Mouse (Mus musculus) stomach, embryonic 14.5 days (tissue): ENCODE measurements around the gene Slc26a1. TPM values are rescaled to one million over a fixed set of nuclear protein-coding genes. Genes with fewer than 3 reads are reported as not detected.
A peak's percentile ranks its signal among the peaks of the same experiment; 100 is the strongest.

Source experiments
- ATAC-seq: fragments of 200-750 bp; cut with Nextera tagmentation; 2 replicates; pipeline ENCODE4 v1.8.0; 2017; ENCODE audit warnings: low read depth, moderate TSS enrichment; ENCODE audit not compliant: insufficient number of reproducible peaks, insufficient read depth, low FRiP score
- H3K27ac ChIP-seq: fragments of 300-500 bp; sonication (generic); 2 replicates; pipeline ENCODE4 v1.5.1; 2014; ENCODE audit warnings: mild to moderate bottlenecking, low read length, moderate library complexity, mixed read lengths
- H3K27me3 ChIP-seq: fragments of 300-500 bp; sonication (generic); 2 replicates; pipeline ENCODE4 v1.6.1; 2014; ENCODE audit warnings: low read length, control low read depth, mixed read lengths; ENCODE audit not compliant: control insufficient read depth, insufficient read depth
- H3K36me3 ChIP-seq: fragments of 300-500 bp; sonication (generic); 2 replicates; pipeline ENCODE4 v1.6.1; 2014; ENCODE audit warnings: mild to moderate bottlenecking, control low read depth, low read length, moderate library complexity, mixed read lengths; ENCODE audit not compliant: control insufficient read depth, insufficient read depth
- H3K4me1 ChIP-seq: fragments of 300-500 bp; sonication (generic); 2 replicates; pipeline ENCODE4 v1.6.1; 2014; ENCODE audit warnings: low read length, control low read depth, mixed read lengths; ENCODE audit not compliant: control insufficient read depth, insufficient read depth
- H3K4me2 ChIP-seq: fragments of 300-500 bp; sonication (generic); replicated peaks from 2 replicates; pipeline ENCODE4 v1.6.1; 2014; ENCODE audit warnings: low read depth, low read length, control low read depth
- H3K4me3 ChIP-seq: fragments of 300-500 bp; sonication (generic); 2 replicates; pipeline ENCODE4 v1.5.1; 2014; ENCODE audit warnings: low read depth, low read length, control low read depth
- H3K9ac ChIP-seq: fragments of 300-500 bp; sonication (generic); replicated peaks from 2 replicates; pipeline ENCODE4 v1.6.1; 2014; ENCODE audit warnings: low read depth, mild to moderate bottlenecking, control low read depth, low read length, moderate library complexity, mixed read lengths
- H3K9me3 ChIP-seq: fragments of 300-500 bp; sonication (generic); 2 replicates; pipeline ENCODE4 v1.6.1; 2016; ENCODE audit warnings: low read depth, low read length, control low read depth; ENCODE audit not compliant: control insufficient read depth
- WGBS: fragments of 180-500 bp; shearing (Covaris S2); extraction: QIAGEN DNeasy Blood & Tissue Kit; methylation state at CpG from one replicate; pipeline ENCODE4 v1.1.7; 2014; 5-methylcytosine and 5-hydroxymethylcytosine counted together
- polyA plus RNA-seq: library from polyadenylated mRNA; unstranded; fragments of >200 nt; fragmentation: Nextera tagmentation; extraction: Ambion mirVana; gene quantifications from 2 replicates; pipeline ENCODE4 v1.2.1, GENCODE M21; 2014

Gene Slc26a1
- polyA plus RNA-seq, 1 experiment from 2014 or later, result 1.1 TPM

- H3K27me3 ChIP-seq, result no peaks in the 10 kb centered on the region
- no peak for ATAC-seq
- no peak overlapping the region for H3K4me3 ChIP-seq
- no peak overlapping the region for H3K4me2 ChIP-seq
- no peaks in the 10 kb centered on the region for H3K9me3 ChIP-seq
- peaks cover 23% of the 10 kb centered on the region for H3K36me3 ChIP-seq
- H3K9ac ChIP-seq, result no peak overlapping the region
- WGBS, result 88% methylated on average over 1 of the region's 1 CpGs
- H3K4me1 ChIP-seq, result peaks cover 5% of the 10 kb centered on the region; the same call in 1 of the 2 replicates
- no peak overlapping the region for H3K27ac ChIP-seq
These were observed 16.8 kb downstream of the Slc26a1 start for GRCm38 (mm10) chr5:108658611-108659010.

- Histone ChIP-seq H3K4me2 (no peak overlapping the region), H3K27me3 (no peaks in the 10 kb centered on the region)
- WGBS, result 74% methylated on average over 5 of the region's 5 CpGs
These were observed 18.0 kb downstream of the Slc26a1 start for GRCm38 (mm10) chr5:108657406-108657805.

GRCm38 (mm10) chr5:108655891-108656650, 19.3 kb downstream of the Slc26a1 start:
- H3K4me3 ChIP-seq, result no peak overlapping the region
- peaks cover 29% of the 10 kb centered on the region for H3K36me3 ChIP-seq
- H3K4me1 ChIP-seq, result peaks cover 5% of the 10 kb centered on the region; the same call in 1 of the 2 replicates
- no peaks in the 10 kb centered on the region for H3K27me3 ChIP-seq
- H3K27ac ChIP-seq, result no peak overlapping the region
- no peaks in the 10 kb centered on the region for H3K9me3 ChIP-seq
- 89% methylated on average over 15 of the region's 15 CpGs for WGBS
- H3K4me2 ChIP-seq, result no peak overlapping the region
- H3K9ac ChIP-seq, result no peak overlapping the region
- ATAC-seq, result no peak

More at GRCm38 (mm10) chr5:108657406-108657805, 18.0 kb downstream of the Slc26a1 start:
- Histone ChIP-seq H3K4me3 (no peak overlapping the region), H3K27ac (no peak overlapping the region), H3K36me3 (peaks cover 29% of the 10 kb centered on the region), H3K4me1 (peaks cover 5% of the 10 kb centered on the region; the same call in 1 of the 2 replicates), H3K9me3 (no peaks in the 10 kb centered on the region), H3K9ac (no peak overlapping the region)
- no peak for ATAC-seq

GRCm38 (mm10) chr5:108655381-108655780, 20.0 kb downstream of the Slc26a1 start:
- Histone ChIP-seq H3K27ac (no peak overlapping the region), H3K27me3 (no peaks in the 10 kb centered on the region), H3K36me3 (peaks cover 29% of the 10 kb centered on the region), H3K4me3 (no peak overlapping the region), H3K9me3 (no peaks in the 10 kb centered on the region), H3K4me1 (peaks cover 5% of the 10 kb centered on the region; the same call in 1 of the 2 replicates), H3K4me2 (no peak overlapping the region), H3K9ac (no peak overlapping the region)
- no peak for ATAC-seq
- WGBS, result 95% methylated on average over 9 of the region's 9 CpGs

- Histone ChIP-seq H3K27me3 (no peaks in the 10 kb centered on the region), H3K9ac (no peak overlapping the region), H3K36me3 (peaks cover 37% of the 10 kb centered on the region), H3K9me3 (no peaks in the 10 kb centered on the region), H3K4me3 (no peak overlapping the region), H3K4me2 (no peak overlapping the region), H3K27ac (no peak overlapping the region), H3K4me1 (peaks cover 1% of the 10 kb centered on the region; the same call in 1 of the 2 replicates)
- WGBS, result 95% methylated on average over 10 of the region's 10 CpGs
- ATAC-seq, result no peak
These were observed 20.9 kb downstream of the Slc26a1 start for GRCm38 (mm10) chr5:108654444-108654990.

DNA sequence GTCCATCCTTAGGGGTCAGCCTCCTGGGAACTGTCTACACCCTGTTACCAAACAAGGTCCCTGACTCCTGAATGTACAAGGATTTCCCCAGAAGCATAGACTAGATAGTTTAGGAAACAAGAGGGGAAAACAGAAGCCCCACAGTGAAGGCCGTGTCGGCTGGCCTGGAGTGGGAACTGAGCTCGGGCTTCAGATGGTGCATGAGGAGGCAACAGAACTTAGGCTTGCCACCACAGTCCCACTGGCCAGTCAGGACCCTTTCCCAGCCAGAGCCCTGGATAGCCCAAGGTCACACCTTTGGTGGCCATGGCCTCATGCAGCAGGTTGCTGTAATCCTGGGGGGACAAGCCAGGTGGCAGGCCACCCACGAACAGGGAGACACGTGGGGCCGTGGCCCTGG, 22.0 kb downstream of the Slc26a1 start:
- Histone ChIP-seq H3K4me2 (no peak overlapping the region), H3K9ac (no peak overlapping the region), H3K27me3 (no peaks in the 10 kb centered on the region), H3K4me3 (no peak overlapping the region), H3K36me3 (peaks cover 43% of the 10 kb centered on the region), H3K4me1 (no peaks in the 10 kb centered on the region), H3K9me3 (no peaks in the 10 kb centered on the region), H3K27ac (no peak overlapping the region)
- ATAC-seq, result no peak
- WGBS, result 91% methylated on average over 6 of the region's 6 CpGs

- WGBS, result 59% methylated on average over 1 of the region's 1 CpGs
- Histone ChIP-seq H3K9ac (no peak overlapping the region), H3K4me3 (no peak overlapping the region), H3K4me1 (no peaks in the 10 kb centered on the region), H3K9me3 (no peaks in the 10 kb centered on the region), H3K4me2 (no peak overlapping the region), H3K36me3 (peaks cover 41% of the 10 kb centered on the region), H3K27me3 (no peaks in the 10 kb centered on the region), H3K27ac (no peak overlapping the region)
- peak; percentile 51; the same call in 1 of the 2 replicates for ATAC-seq
These were observed 23.5 kb downstream of the Slc26a1 start for GRCm38 (mm10) chr5:108651823-108652222.

DNA sequence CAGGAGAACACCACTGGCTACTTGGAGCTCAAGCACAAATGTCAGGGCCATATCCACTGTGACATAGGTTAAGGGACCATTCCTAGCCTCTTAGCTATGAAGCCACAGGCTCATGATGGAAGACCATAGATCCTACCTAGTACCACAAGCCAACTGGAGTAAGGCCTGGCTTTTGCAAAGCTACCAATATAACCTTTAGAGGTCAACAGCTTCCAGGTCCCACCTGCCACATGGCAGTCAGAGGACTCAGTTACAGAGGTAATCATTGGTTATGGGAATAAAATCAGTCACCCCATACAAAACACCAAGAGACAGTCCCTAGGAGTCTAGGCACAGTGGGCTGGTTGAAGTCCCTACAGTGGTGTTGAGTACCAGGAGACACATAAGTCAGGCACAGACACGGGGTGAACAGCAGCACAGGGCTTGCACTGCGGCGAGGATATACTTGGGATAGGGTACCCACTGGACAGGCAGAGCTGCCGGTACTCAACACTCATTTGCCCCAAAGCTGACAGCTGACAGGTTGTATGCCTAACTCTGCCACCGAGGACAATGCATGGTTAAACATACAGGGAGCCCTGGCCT, 24.1 kb downstream of the Slc26a1 start:
- Histone ChIP-seq H3K27me3 (no peaks in the 10 kb centered on the region), H3K9me3 (no peaks in the 10 kb centered on the region), H3K4me1 (no peaks in the 10 kb centered on the region), H3K27ac (no peak overlapping the region), H3K4me3 (no peak overlapping the region), H3K36me3 (peaks cover 39% of the 10 kb centered on the region), H3K4me2 (no peak overlapping the region), H3K9ac (no peak overlapping the region)
- 84% methylated on average over 5 of the region's 5 CpGs for WGBS
- ATAC-seq, result no peak
